8 mouse cellular contexts compared by ENCODE assay signal in genomic region chr10:57486542-57487071, GRCm38 (mm10). TPM values are rescaled to one million over a fixed set of nuclear protein-coding genes. Genes with fewer than 3 reads are reported as not detected.
DNase-seq lines count a peak whose midpoint lies in the region; ATAC-seq and TF ChIP-seq lines count a peak whose summit lies in the region.

No protein-coding gene starts in this region.

- ATAC-seq in embryonic facial prominence, embryonic 12.5 days (ENCODE audit: insufficient number of reproducible peaks, insufficient read depth, low FRiP score, low TSS enrichment) = peak; percentile 85
- ATAC-seq in hindbrain, embryonic 15.5 days (ENCODE audit: low FRiP score, low read depth) = peak; percentile 87
- peak; percentile 91 for ATAC-seq in lung, embryonic 14.5 days (ENCODE audit: insufficient read depth)

- H3K9ac ChIP-seq in embryonic facial prominence, embryonic 12.5 days = peak overlapping the region; percentile 96
- H3K9ac ChIP-seq in hindbrain, embryonic 15.5 days = peak overlapping the region; percentile 99
- peak overlapping the region; percentile 96 for H3K9ac ChIP-seq in lung, embryonic 14.5 days

- no peak for TF ChIP-seq POLR2A in small intestine, adult 2 months (IDR thresholded peaks at IDR 0.05; ENCODE audit: low read depth, low read length)

- H3K4me1 ChIP-seq in embryonic facial prominence, embryonic 12.5 days = peaks cover 3% of the 10 kb centered on the region; the same call in 1 of the 2 replicates
- peaks cover 21% of the 10 kb centered on the region for H3K4me1 ChIP-seq in hindbrain, embryonic 15.5 days (replicated peaks)
- peaks cover 4% of the 10 kb centered on the region; the same call in 1 of the 2 replicates for H3K4me1 ChIP-seq in lung, embryonic 14.5 days (ENCODE audit: insufficient read depth)
- H3K4me1 ChIP-seq in small intestine, adult 2 months (ENCODE audit: control insufficient read depth, insufficient read depth, insufficient read length, low read length) = no peaks in the 10 kb centered on the region; the same call in 1 of the 2 replicates

- H3K27me3 ChIP-seq in embryonic facial prominence, embryonic 12.5 days = no peaks in the 10 kb centered on the region
- H3K27me3 ChIP-seq in hindbrain, embryonic 15.5 days = no peaks in the 10 kb centered on the region
- no peaks in the 10 kb centered on the region for H3K27me3 ChIP-seq in lung, embryonic 14.5 days (ENCODE audit: insufficient read depth, low read length)
- no peaks in the 10 kb centered on the region for H3K27me3 ChIP-seq in small intestine, adult 2 months (ENCODE audit: control insufficient read depth, insufficient read depth, low read length)

- peak overlapping the region; percentile 99 for H3K27ac ChIP-seq in embryonic facial prominence, embryonic 12.5 days
- H3K27ac ChIP-seq in hindbrain, embryonic 15.5 days (replicated peaks) = peak overlapping the region; percentile 98
- H3K27ac ChIP-seq in lung, embryonic 14.5 days (ENCODE audit: low read depth) = peak overlapping the region; percentile 96
- H3K27ac ChIP-seq in small intestine, adult 2 months (ENCODE audit: insufficient read depth, low read depth, low read length) = peak overlapping the region; percentile 40; the same call in 1 of the 2 replicates

- TF ChIP-seq CTCF in lung, embryonic 14.5 days (IDR thresholded peaks at IDR 0.05; ENCODE audit: low read depth) = no peak
- no peak for TF ChIP-seq CTCF in small intestine, adult 2 months (IDR thresholded peaks at IDR 0.05; ENCODE audit: extremely low read depth, insufficient read length, insufficient replicate concordance, low read depth, low read length)

- peak; percentile 87 for DNase-seq in adrenal gland, adult 2 months
- DNase-seq in adrenal gland, adult 8-10 months = no peak
- DNase-seq in retina, adult 2 months (ENCODE audit: low read depth, low spot score) = peak; percentile 15
- DNase-seq in retina, postnatal 1 day = no peak
- peak; percentile 81 for DNase-seq in lung, embryonic 14.5 days

- WGBS in embryonic facial prominence, embryonic 12.5 days = under 1% methylated on average over 61 of the region's 65 CpGs
- WGBS in hindbrain, embryonic 15.5 days = 0% methylated on average over 65 of the region's 65 CpGs
- WGBS in lung, embryonic 14.5 days = under 1% methylated on average over 55 of the region's 65 CpGs
- under 1% methylated on average over 65 of the region's 65 CpGs for WGBS in small intestine, adult 2 months

- H3K4me2 ChIP-seq in embryonic facial prominence, embryonic 12.5 days (replicated peaks) = peak overlapping the region; percentile 55
- peak overlapping the region; percentile 68 for H3K4me2 ChIP-seq in hindbrain, embryonic 15.5 days
- peak overlapping the region; percentile 58 for H3K4me2 ChIP-seq in lung, embryonic 14.5 days

- peak overlapping the region; percentile 90 for H3K4me3 ChIP-seq in embryonic facial prominence, embryonic 12.5 days
- peak overlapping the region; percentile 98 for H3K4me3 ChIP-seq in hindbrain, embryonic 15.5 days
- H3K4me3 ChIP-seq in lung, embryonic 14.5 days (ENCODE audit: low read depth, low read length) = peak overlapping the region; percentile 85
- H3K4me3 ChIP-seq in small intestine, adult 2 months (ENCODE audit: low read depth, low read length) = peak overlapping the region; percentile 86

- H3K36me3 ChIP-seq in embryonic facial prominence, embryonic 12.5 days = no peaks in the 10 kb centered on the region
- no peaks in the 10 kb centered on the region for H3K36me3 ChIP-seq in hindbrain, embryonic 15.5 days
- 0 out of 2 replicates have a peak, but pooled peaks cover 4% of the 10 kb centered on the region for H3K36me3 ChIP-seq in lung, embryonic 14.5 days (ENCODE audit: insufficient read depth)
- no peaks in the 10 kb centered on the region for H3K36me3 ChIP-seq in small intestine, adult 2 months (ENCODE audit: control insufficient read depth, insufficient read depth, low read length)

- H3K9me3 ChIP-seq in embryonic facial prominence, embryonic 12.5 days = no peaks in the 10 kb centered on the region
- no peaks in the 10 kb centered on the region for H3K9me3 ChIP-seq in hindbrain, embryonic 15.5 days
- H3K9me3 ChIP-seq in lung, embryonic 14.5 days (ENCODE audit: low read depth, low read length) = no peaks in the 10 kb centered on the region

RNA-seq across cellular contexts. Expression of gene Hsf2, which starts 0.4 kb away (rescaled TPM):
- total RNA-seq in adrenal gland, adult 2 months (2021) = 10 to 100 TPM; 15.0 to 17.9 TPM
- 1.5 and 1.9 TPM in 2 replicates for polyA plus RNA-seq in adrenal gland, adult 2 months (2012; rRNA removed)
- total RNA-seq in adrenal gland, adult 8-10 months (2022) = 10 to 100 TPM; 15.4 to 19.4 (median 18.0) TPM
- polyA plus RNA-seq in embryonic facial prominence, embryonic 12.5 days (2016; fragmentation: Nextera tagmentation; extraction: Ambion mirVana) = 45.1 and 48.8 TPM in 2 replicates
- polyA plus RNA-seq in hindbrain, embryonic 15.5 days (2015; fragmentation: Nextera tagmentation; extraction: Ambion mirVana) = 46.5 and 49.0 TPM in 2 replicates
- polyA plus RNA-seq in lung, embryonic 14.5 days (2014; fragmentation: Nextera tagmentation; extraction: Ambion mirVana) = 28.1 and 30.1 TPM in 2 replicates
- 0.46 and 0.53 TPM in 2 replicates for polyA plus RNA-seq in small intestine, adult 2 months (2012; rRNA removed)

RNA-seq across cellular contexts. Expression of gene Serinc1, which starts 45.7 kb away (rescaled TPM):
- total RNA-seq in adrenal gland, adult 2 months (2021) = 100 to 1,000 TPM; 319 to 366 TPM
- polyA plus RNA-seq in adrenal gland, adult 2 months (2012; rRNA removed) = 30.5 and 45.6 TPM in 2 replicates
- 100 to 1,000 TPM; 321 to 388 (median 383) TPM for total RNA-seq in adrenal gland, adult 8-10 months (2022)
- polyA plus RNA-seq in embryonic facial prominence, embryonic 12.5 days (2016; fragmentation: Nextera tagmentation; extraction: Ambion mirVana) = 164 and 168 TPM in 2 replicates
- 392 and 396 TPM in 2 replicates for polyA plus RNA-seq in hindbrain, embryonic 15.5 days (2015; fragmentation: Nextera tagmentation; extraction: Ambion mirVana)
- 138 and 142 TPM in 2 replicates for polyA plus RNA-seq in lung, embryonic 14.5 days (2014; fragmentation: Nextera tagmentation; extraction: Ambion mirVana)
- 7.5 and 13.2 TPM in 2 replicates for polyA plus RNA-seq in small intestine, adult 2 months (2012; rRNA removed)

Comparison
In these comparisons a context has a peak if more than half of its experiments do, and no peak if none do; other contexts are left out.
1. DNase-seq: peak in adrenal gland, adult 2 months (single experiment), retina, adult 2 months (single experiment) and lung, embryonic 14.5 days (single experiment); none in adrenal gland, adult 8-10 months (single experiment) and retina, postnatal 1 day (single experiment).
2. H3K27ac ChIP-seq: peak in every context shown above with its lines; median percentile 99 in embryonic facial prominence, embryonic 12.5 days; 98 in hindbrain, embryonic 15.5 days; 96 in lung, embryonic 14.5 days; 40 in small intestine, adult 2 months.
3. RNA of gene Hsf2, which starts 0.4 kb away (polyA plus RNA-seq): 46.5 to 49.0 TPM in hindbrain, embryonic 15.5 days, 45.1 to 48.8 TPM in embryonic facial prominence, embryonic 12.5 days and 28.1 to 30.1 TPM in lung, embryonic 14.5 days; 1.5 to 1.9 TPM in adrenal gland, adult 2 months and 0.46 to 0.53 TPM in small intestine, adult 2 months; every median in the first group is over 10 times any median in the second.
4. Peak in every context shown above with its lines, with median percentiles within 50 percentile points of each other: ATAC-seq, H3K4me2 ChIP-seq, H3K4me3 ChIP-seq and H3K9ac ChIP-seq.